Mouse (Mus musculus): Measurements from ENCODE around the gene Slc44a1. TPM values are rescaled to one million over a fixed set of nuclear protein-coding genes. Genes with fewer than 3 reads are reported as not detected.

Slc44a1 gene
- polyA plus RNA-seq, 1 experiment: 13.9 TPM

- TF ChIP-seq POLR2A (IDR thresholded peaks at IDR 0.05; ENCODE audit: borderline replicate concordance, extremely low read depth, insufficient read depth, insufficient read length, poor library complexity, severe bottlenecking) (no peak), CTCF (IDR thresholded peaks at IDR 0.05; ENCODE audit: borderline replicate concordance, extremely low read depth, insufficient read depth, insufficient read length) (no peak)
- DNase-seq (ENCODE audit: low read depth): peak; percentile 73
Observed at GRCm38 (mm10) chr4:53516011-53516532, 75.9 kb downstream of the Slc44a1 start.

GRCm38 (mm10) chr4:53519429-53519828, 79.2 kb downstream of the Slc44a1 start:
- no peak for DNase-seq (ENCODE audit: low read depth)
- TF ChIP-seq CTCF (IDR thresholded peaks at IDR 0.05; ENCODE audit: borderline replicate concordance, extremely low read depth, insufficient read depth, insufficient read length): no peak

- DNase-seq (ENCODE audit: low read depth): no peak
- TF ChIP-seq POLR2A (IDR thresholded peaks at IDR 0.05; ENCODE audit: borderline replicate concordance, extremely low read depth, insufficient read depth, insufficient read length, poor library complexity, severe bottlenecking) (no peak), CTCF (IDR thresholded peaks at IDR 0.05; ENCODE audit: borderline replicate concordance, extremely low read depth, insufficient read depth, insufficient read length) (no peak)
Observed at GRCm38 (mm10) chr4:53521028-53521427, 80.8 kb downstream of the Slc44a1 start.

GRCm38 (mm10) chr4:53522655-53523054, 82.4 kb downstream of the Slc44a1 start:
- peak; percentile 44 for DNase-seq (ENCODE audit: low read depth)
- no peak for TF ChIP-seq POLR2A (IDR thresholded peaks at IDR 0.05; ENCODE audit: borderline replicate concordance, extremely low read depth, insufficient read depth, insufficient read length, poor library complexity, severe bottlenecking)
- no peak; the same call in 1 of the 2 replicates for TF ChIP-seq CTCF (IDR thresholded peaks at IDR 0.05; ENCODE audit: borderline replicate concordance, extremely low read depth, insufficient read depth, insufficient read length)

- DNase-seq (ENCODE audit: low read depth): no peak
- TF ChIP-seq CTCF (IDR thresholded peaks at IDR 0.05; ENCODE audit: borderline replicate concordance, extremely low read depth, insufficient read depth, insufficient read length): no peak
Observed at GRCm38 (mm10) chr4:53525503-53525902, 85.3 kb downstream of the Slc44a1 start.

- TF ChIP-seq CTCF (IDR thresholded peaks at IDR 0.05; ENCODE audit: borderline replicate concordance, extremely low read depth, insufficient read depth, insufficient read length): no peak
- TF ChIP-seq POLR2A (IDR thresholded peaks at IDR 0.05; ENCODE audit: borderline replicate concordance, extremely low read depth, insufficient read depth, insufficient read length, poor library complexity, severe bottlenecking): no peak
- no peak for DNase-seq (ENCODE audit: low read depth)
Observed at GRCm38 (mm10) chr4:53525994-53526393, 85.8 kb downstream of the Slc44a1 start.

GRCm38 (mm10) chr4:53526446-53526845, 86.2 kb downstream of the Slc44a1 start:
- DNase-seq (ENCODE audit: low read depth): peak; percentile 67
- no peak for TF ChIP-seq POLR2A (IDR thresholded peaks at IDR 0.05; ENCODE audit: borderline replicate concordance, extremely low read depth, insufficient read depth, insufficient read length, poor library complexity, severe bottlenecking)
- no peak for TF ChIP-seq CTCF (IDR thresholded peaks at IDR 0.05; ENCODE audit: borderline replicate concordance, extremely low read depth, insufficient read depth, insufficient read length)

GRCm38 (mm10) chr4:53535795-53536194, 95.6 kb downstream of the Slc44a1 start:
- TF ChIP-seq CTCF (IDR thresholded peaks at IDR 0.05; ENCODE audit: borderline replicate concordance, extremely low read depth, insufficient read depth, insufficient read length): no peak
- TF ChIP-seq POLR2A (IDR thresholded peaks at IDR 0.05; ENCODE audit: borderline replicate concordance, extremely low read depth, insufficient read depth, insufficient read length, poor library complexity, severe bottlenecking): no peak

GRCm38 (mm10) chr4:53537101-53537500, 96.9 kb downstream of the Slc44a1 start:
- DNase-seq (ENCODE audit: low read depth): no peak
- no peak for TF ChIP-seq POLR2A (IDR thresholded peaks at IDR 0.05; ENCODE audit: borderline replicate concordance, extremely low read depth, insufficient read depth, insufficient read length, poor library complexity, severe bottlenecking)

More at GRCm38 (mm10) chr4:53535795-53536194, 95.6 kb downstream of the Slc44a1 start:
- DNase-seq (ENCODE audit: low read depth): peak; percentile 64

GRCm38 (mm10) chr4:53537539-53537938, 97.3 kb downstream of the Slc44a1 start:
- TF ChIP-seq CTCF (IDR thresholded peaks at IDR 0.05; ENCODE audit: borderline replicate concordance, extremely low read depth, insufficient read depth, insufficient read length) (no peak), POLR2A (IDR thresholded peaks at IDR 0.05; ENCODE audit: borderline replicate concordance, extremely low read depth, insufficient read depth, insufficient read length, poor library complexity, severe bottlenecking) (no peak)
- no peak for DNase-seq (ENCODE audit: low read depth)

- DNase-seq (ENCODE audit: low read depth): no peak
- no peak for TF ChIP-seq POLR2A (IDR thresholded peaks at IDR 0.05; ENCODE audit: borderline replicate concordance, extremely low read depth, insufficient read depth, insufficient read length, poor library complexity, severe bottlenecking)
- no peak for TF ChIP-seq CTCF (IDR thresholded peaks at IDR 0.05; ENCODE audit: borderline replicate concordance, extremely low read depth, insufficient read depth, insufficient read length)
Observed at GRCm38 (mm10) chr4:53538600-53538999, 98.4 kb downstream of the Slc44a1 start.

- TF ChIP-seq CTCF (IDR thresholded peaks at IDR 0.05; ENCODE audit: borderline replicate concordance, extremely low read depth, insufficient read depth, insufficient read length) (no peak), POLR2A (IDR thresholded peaks at IDR 0.05; ENCODE audit: borderline replicate concordance, extremely low read depth, insufficient read depth, insufficient read length, poor library complexity, severe bottlenecking) (no peak)
- no peak for DNase-seq (ENCODE audit: low read depth)
Observed at GRCm38 (mm10) chr4:53539929-53540328, 99.7 kb downstream of the Slc44a1 start.

GRCm38 (mm10) chr4:53543421-53543820, 103.2 kb downstream of the Slc44a1 start:
- TF ChIP-seq CTCF (IDR thresholded peaks at IDR 0.05; ENCODE audit: borderline replicate concordance, extremely low read depth, insufficient read depth, insufficient read length) (no peak), POLR2A (IDR thresholded peaks at IDR 0.05; ENCODE audit: borderline replicate concordance, extremely low read depth, insufficient read depth, insufficient read length, poor library complexity, severe bottlenecking) (no peak)

More at GRCm38 (mm10) chr4:53543421-53543820, 103.2 kb downstream of the Slc44a1 start:
- DNase-seq (ENCODE audit: low read depth): no peak
